Mouse (Mus musculus): ENCODE results near the gene Arhgef7. TPM values are rescaled to one million over a fixed set of nuclear protein-coding genes. Genes with fewer than 3 reads are reported as not detected.

The Arhgef7 gene
- polyA plus RNA-seq, 1 experiment from 2014 or later = 54.1 TPM

- ATAC-seq (replicated peaks; ENCODE audit: extremely low read depth, insufficient read depth, low FRiP score) = no peak
- 77% methylated on average over 8 of the region's 8 CpGs for WGBS
Measured at GRCm38 (mm10) chr8:11797128-11797527, 69.6 kb downstream of the Arhgef7 start.

GRCm38 (mm10) chr8:11797729-11798479 is 70.4 kb downstream of the Arhgef7 start:
- Histone ChIP-seq H3K27me3 (ENCODE audit: control insufficient read depth, insufficient read depth, low read length) (no peaks in the 10 kb centered on the region), H3K9me3 (replicated peaks; ENCODE audit: control insufficient read depth, low read length) (no peaks in the 10 kb centered on the region), H3K27ac (ENCODE audit: low read length) (peak overlapping the region; percentile 15; the same call in 1 of the 2 replicates), H3K4me1 (ENCODE audit: control insufficient read depth, insufficient read depth, low read length) (peaks cover 26% of the 10 kb centered on the region), H3K36me3 (ENCODE audit: control insufficient read depth, insufficient read depth) (peaks cover 29% of the 10 kb centered on the region), H3K4me2 (ENCODE audit: low read depth, low read length) (no peak overlapping the region), H3K4me3 (ENCODE audit: low read length) (no peak overlapping the region), H3K9ac (ENCODE audit: low read length) (no peak overlapping the region)
- WGBS = 51% methylated on average over 14 of the region's 14 CpGs
- peak; percentile 43; the same call in 1 of the 2 replicates for ATAC-seq (replicated peaks; ENCODE audit: extremely low read depth, insufficient read depth, low FRiP score)

More at GRCm38 (mm10) chr8:11797128-11797527, 69.6 kb downstream of the Arhgef7 start:
- H3K27me3 ChIP-seq (ENCODE audit: control insufficient read depth, insufficient read depth, low read length) = no peaks in the 10 kb centered on the region
- peaks cover 26% of the 10 kb centered on the region for H3K4me1 ChIP-seq (ENCODE audit: control insufficient read depth, insufficient read depth, low read length)
- H3K9ac ChIP-seq (ENCODE audit: low read length) = no peak overlapping the region
- no peak overlapping the region for H3K4me3 ChIP-seq (ENCODE audit: low read length)
- H3K9me3 ChIP-seq (replicated peaks; ENCODE audit: control insufficient read depth, low read length) = no peaks in the 10 kb centered on the region
- H3K4me2 ChIP-seq (ENCODE audit: low read depth, low read length) = no peak overlapping the region
- peak overlapping the region; percentile 15; the same call in 1 of the 2 replicates for H3K27ac ChIP-seq (ENCODE audit: low read length)
- peaks cover 25% of the 10 kb centered on the region for H3K36me3 ChIP-seq (ENCODE audit: control insufficient read depth, insufficient read depth)

GRCm38 (mm10) chr8:11798480-11798867 is 71.0 kb downstream of the Arhgef7 start:
- Histone ChIP-seq H3K27me3 (ENCODE audit: control insufficient read depth, insufficient read depth, low read length) (no peaks in the 10 kb centered on the region), H3K36me3 (ENCODE audit: control insufficient read depth, insufficient read depth) (peaks cover 27% of the 10 kb centered on the region), H3K4me1 (ENCODE audit: control insufficient read depth, insufficient read depth, low read length) (peaks cover 26% of the 10 kb centered on the region), H3K4me2 (ENCODE audit: low read depth, low read length) (no peak overlapping the region), H3K9ac (ENCODE audit: low read length) (no peak overlapping the region), H3K4me3 (ENCODE audit: low read length) (no peak overlapping the region), H3K9me3 (replicated peaks; ENCODE audit: control insufficient read depth, low read length) (no peaks in the 10 kb centered on the region), H3K27ac (ENCODE audit: low read length) (peak overlapping the region; percentile 21; the same call in 1 of the 2 replicates)
- ATAC-seq (replicated peaks; ENCODE audit: extremely low read depth, insufficient read depth, low FRiP score) = no peak
- WGBS = 86% methylated on average over 4 of the region's 4 CpGs

- Histone ChIP-seq H3K4me3 (ENCODE audit: low read length) (no peak overlapping the region), H3K9ac (ENCODE audit: low read length) (no peak overlapping the region), H3K27me3 (ENCODE audit: control insufficient read depth, insufficient read depth, low read length) (no peaks in the 10 kb centered on the region), H3K36me3 (ENCODE audit: control insufficient read depth, insufficient read depth) (peaks cover 29% of the 10 kb centered on the region), H3K4me2 (ENCODE audit: low read depth, low read length) (no peak overlapping the region), H3K9me3 (replicated peaks; ENCODE audit: control insufficient read depth, low read length) (no peaks in the 10 kb centered on the region), H3K27ac (ENCODE audit: low read length) (no peak overlapping the region), H3K4me1 (ENCODE audit: control insufficient read depth, insufficient read depth, low read length) (peaks cover 26% of the 10 kb centered on the region)
- WGBS = 90% methylated on average over 3 of the region's 3 CpGs
- no peak for ATAC-seq (replicated peaks; ENCODE audit: extremely low read depth, insufficient read depth, low FRiP score)
Measured at GRCm38 (mm10) chr8:11799098-11799497, 71.6 kb downstream of the Arhgef7 start.

- ATAC-seq (replicated peaks; ENCODE audit: extremely low read depth, insufficient read depth, low FRiP score) = no peak
- no peaks in the 10 kb centered on the region for H3K9me3 ChIP-seq (replicated peaks; ENCODE audit: control insufficient read depth, low read length)
- H3K27ac ChIP-seq (ENCODE audit: low read length) = no peak overlapping the region
- H3K9ac ChIP-seq (ENCODE audit: low read length) = no peak overlapping the region
- 80% methylated on average over 7 of the region's 7 CpGs for WGBS
- H3K36me3 ChIP-seq (ENCODE audit: control insufficient read depth, insufficient read depth) = peaks cover 36% of the 10 kb centered on the region
- H3K4me3 ChIP-seq (ENCODE audit: low read length) = no peak overlapping the region
- no peaks in the 10 kb centered on the region for H3K27me3 ChIP-seq (ENCODE audit: control insufficient read depth, insufficient read depth, low read length)
- H3K4me2 ChIP-seq (ENCODE audit: low read depth, low read length) = no peak overlapping the region
- peaks cover 21% of the 10 kb centered on the region for H3K4me1 ChIP-seq (ENCODE audit: control insufficient read depth, insufficient read depth, low read length)
Measured at GRCm38 (mm10) chr8:11800481-11800880, 73.0 kb downstream of the Arhgef7 start.

GRCm38 (mm10) chr8:11801571-11801970 is 74.0 kb downstream of the Arhgef7 start:
- no peak overlapping the region for H3K4me3 ChIP-seq (ENCODE audit: low read length)
- peak overlapping the region; percentile 31 for H3K27ac ChIP-seq (ENCODE audit: low read length)
- H3K36me3 ChIP-seq (ENCODE audit: control insufficient read depth, insufficient read depth) = peaks cover 40% of the 10 kb centered on the region
- H3K9me3 ChIP-seq (replicated peaks; ENCODE audit: control insufficient read depth, low read length) = no peaks in the 10 kb centered on the region
- 45% methylated on average over 8 of the region's 8 CpGs for WGBS
- H3K27me3 ChIP-seq (ENCODE audit: control insufficient read depth, insufficient read depth, low read length) = no peaks in the 10 kb centered on the region
- no peak for ATAC-seq (replicated peaks; ENCODE audit: extremely low read depth, insufficient read depth, low FRiP score)
- H3K4me2 ChIP-seq (ENCODE audit: low read depth, low read length) = no peak overlapping the region
- H3K9ac ChIP-seq (ENCODE audit: low read length) = no peak overlapping the region
- H3K4me1 ChIP-seq (ENCODE audit: control insufficient read depth, insufficient read depth, low read length) = peaks cover 21% of the 10 kb centered on the region

- no peak overlapping the region for H3K9ac ChIP-seq (ENCODE audit: low read length)
- 89% methylated on average over 4 of the region's 4 CpGs for WGBS
- no peak overlapping the region for H3K4me3 ChIP-seq (ENCODE audit: low read length)
- H3K27me3 ChIP-seq (ENCODE audit: control insufficient read depth, insufficient read depth, low read length) = no peaks in the 10 kb centered on the region
- H3K9me3 ChIP-seq (replicated peaks; ENCODE audit: control insufficient read depth, low read length) = no peaks in the 10 kb centered on the region
- no peak overlapping the region for H3K4me2 ChIP-seq (ENCODE audit: low read depth, low read length)
- H3K27ac ChIP-seq (ENCODE audit: low read length) = no peak overlapping the region
- H3K36me3 ChIP-seq (ENCODE audit: control insufficient read depth, insufficient read depth) = peaks cover 68% of the 10 kb centered on the region
- peaks cover 7% of the 10 kb centered on the region for H3K4me1 ChIP-seq (ENCODE audit: control insufficient read depth, insufficient read depth, low read length)
- ATAC-seq (replicated peaks; ENCODE audit: extremely low read depth, insufficient read depth, low FRiP score) = no peak
Measured at GRCm38 (mm10) chr8:11804914-11805313, 77.4 kb downstream of the Arhgef7 start.

GRCm38 (mm10) chr8:11806252-11806651 is 78.7 kb downstream of the Arhgef7 start:
- no peak for ATAC-seq (replicated peaks; ENCODE audit: extremely low read depth, insufficient read depth, low FRiP score)
- H3K27me3 ChIP-seq (ENCODE audit: control insufficient read depth, insufficient read depth, low read length) = no peaks in the 10 kb centered on the region
- H3K36me3 ChIP-seq (ENCODE audit: control insufficient read depth, insufficient read depth) = peaks cover 75% of the 10 kb centered on the region
- H3K4me3 ChIP-seq (ENCODE audit: low read length) = no peak overlapping the region
- H3K4me2 ChIP-seq (ENCODE audit: low read depth, low read length) = no peak overlapping the region
- no peak overlapping the region for H3K9ac ChIP-seq (ENCODE audit: low read length)
- no peak overlapping the region for H3K27ac ChIP-seq (ENCODE audit: low read length)
- WGBS = 75% methylated on average over 6 of the region's 6 CpGs
- peaks cover 6% of the 10 kb centered on the region for H3K4me1 ChIP-seq (ENCODE audit: control insufficient read depth, insufficient read depth, low read length)
- no peaks in the 10 kb centered on the region for H3K9me3 ChIP-seq (replicated peaks; ENCODE audit: control insufficient read depth, low read length)

GRCm38 (mm10) chr8:11807361-11807760 is 79.8 kb downstream of the Arhgef7 start:
- Histone ChIP-seq H3K4me2 (ENCODE audit: low read depth, low read length) (no peak overlapping the region), H3K36me3 (ENCODE audit: control insufficient read depth, insufficient read depth) (peaks cover 74% of the 10 kb centered on the region), H3K9ac (ENCODE audit: low read length) (no peak overlapping the region), H3K4me3 (ENCODE audit: low read length) (no peak overlapping the region), H3K9me3 (replicated peaks; ENCODE audit: control insufficient read depth, low read length) (no peaks in the 10 kb centered on the region), H3K4me1 (ENCODE audit: control insufficient read depth, insufficient read depth, low read length) (no peaks in the 10 kb centered on the region), H3K27me3 (ENCODE audit: control insufficient read depth, insufficient read depth, low read length) (no peaks in the 10 kb centered on the region), H3K27ac (ENCODE audit: low read length) (peak overlapping the region; percentile 37; the same call in 1 of the 2 replicates)
- WGBS = 65% methylated on average over 3 of the region's 3 CpGs
- ATAC-seq (replicated peaks; ENCODE audit: extremely low read depth, insufficient read depth, low FRiP score) = peak; percentile 34; the same call in 1 of the 2 replicates
